Mouse (Mus musculus): ENCODE data around the gene Ablim2. TPM values are rescaled to one million over a fixed set of nuclear protein-coding genes. Genes with fewer than 3 reads are reported as not detected.

Gene Ablim2
- polyA plus RNA-seq (2012; rRNA removed; ENCODE audit: low replicate concordance), result 10.6 and 27.0 TPM in 2 replicates

GRCm38 (mm10) chr5:35757639-35758001, at the start of gene Ablim2:
Gene Ablim2 (plus strand): TSS chr5:35757880.

GRCm38 (mm10) chr5:35739536-35740278, 18.0 kb upstream of the Ablim2 start, which contains the start of gene Sh3tc1:
Gene Sh3tc1 (minus strand): TSS chr5:35739987.

GRCm38 (mm10) chr5:35893093-35893804, 135.6 kb downstream of the Ablim2 start, which contains the start of gene Afap1:
Gene Afap1 (plus strand): TSS chr5:35893319.

Other genes starting within 250 kb of the Ablim2 start
- 11.3 and 53.2 TPM in 2 replicates for gene Cpz, start 232.2 kb upstream of the Ablim2 start, polyA plus RNA-seq (2012; rRNA removed; ENCODE audit: low replicate concordance)
- gene Trmt44, start 182.8 kb upstream of the Ablim2 start, polyA plus RNA-seq (2012; rRNA removed; ENCODE audit: low replicate concordance), result 3.9 and 8.0 TPM in 2 replicates
- gene Acox3, start 174.8 kb upstream of the Ablim2 start, polyA plus RNA-seq (2012; rRNA removed; ENCODE audit: low replicate concordance), result 45.0 and 48.6 TPM in 2 replicates
- 313 and 506 TPM in 2 replicates for gene Htra3, start 78.1 kb upstream of the Ablim2 start, polyA plus RNA-seq (2012; rRNA removed; ENCODE audit: low replicate concordance)
- gene Sh3tc1, start 17.9 kb upstream of the Ablim2 start, polyA plus RNA-seq (2012; rRNA removed; ENCODE audit: low replicate concordance), result 16.1 and 39.6 TPM in 2 replicates
- 39.3 and 41.3 TPM in 2 replicates for gene Afap1, start 135.4 kb downstream of the Ablim2 start, polyA plus RNA-seq (2012; rRNA removed; ENCODE audit: low replicate concordance)

All from subcutaneous adipose tissue, adult 2 months (tissue).